Mouse (Mus musculus): ENCODE data around the gene Ppp1r14d.

The Ppp1r14d gene

GRCm38 (mm10) chr2:119171574-119171973 is 58.1 kb downstream of the Ppp1r14d start:
- DNase-seq: peak; percentile 49

GRCm38 (mm10) chr2:119170282-119170681 is 59.4 kb downstream of the Ppp1r14d start:
- no peak for DNase-seq

Measured in embryo, embryonic 11 days (tissue).